Mouse (Mus musculus): ENCODE measurements around the gene Hoxd9.

Hoxd9 gene

DNA sequence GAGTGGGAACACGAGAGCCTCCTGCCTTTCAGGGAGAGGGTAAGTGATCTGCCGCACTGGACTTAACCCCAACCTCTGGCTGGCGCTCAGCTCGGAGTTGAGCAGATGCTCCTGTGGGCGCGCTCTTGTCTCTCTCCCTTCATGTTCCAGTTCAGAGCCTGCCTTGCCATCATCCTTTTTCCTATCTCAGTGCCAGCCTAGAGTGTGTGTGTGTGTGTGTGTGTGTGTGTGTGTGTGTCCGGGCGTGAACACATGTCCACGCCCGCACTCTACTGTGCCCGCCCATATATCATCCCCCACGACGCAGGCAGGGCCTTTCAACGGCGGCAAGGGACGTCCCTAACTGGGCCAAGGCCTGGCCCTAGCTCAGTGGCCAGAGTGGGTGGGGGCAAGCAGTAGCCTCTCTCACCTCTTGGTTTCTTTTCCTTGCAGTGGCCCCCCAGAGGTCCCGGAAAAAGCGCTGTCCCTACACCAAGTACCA lies 14.0 kb upstream of the Hoxd9 start:
- DNase-seq (ENCODE audit: low read depth in 2 of 2, low spot score in 2 of 2), result no peak

DNA sequence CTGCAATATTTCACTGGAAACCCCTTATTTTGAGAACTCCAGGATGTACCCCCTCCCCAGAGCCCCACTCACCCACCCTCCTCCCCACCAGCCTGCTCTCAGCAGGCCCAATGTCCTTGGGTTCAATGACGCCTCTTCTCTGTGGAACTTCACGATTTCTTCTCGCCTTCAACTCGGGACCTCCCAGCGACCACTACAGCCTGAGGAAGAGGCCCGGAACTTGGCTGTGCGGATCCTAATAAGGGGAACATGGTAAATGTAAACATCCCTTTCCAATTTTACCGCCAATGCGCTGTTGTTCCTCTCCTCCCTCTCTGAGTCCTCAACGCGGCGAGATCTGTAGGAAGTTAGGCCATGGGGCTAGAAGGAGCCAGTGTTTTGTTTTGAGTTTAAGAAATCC lies 13.4 kb upstream of the Hoxd9 start:
- no peak for DNase-seq (ENCODE audit: low read depth in 2 of 2, low spot score in 2 of 2)

DNA sequence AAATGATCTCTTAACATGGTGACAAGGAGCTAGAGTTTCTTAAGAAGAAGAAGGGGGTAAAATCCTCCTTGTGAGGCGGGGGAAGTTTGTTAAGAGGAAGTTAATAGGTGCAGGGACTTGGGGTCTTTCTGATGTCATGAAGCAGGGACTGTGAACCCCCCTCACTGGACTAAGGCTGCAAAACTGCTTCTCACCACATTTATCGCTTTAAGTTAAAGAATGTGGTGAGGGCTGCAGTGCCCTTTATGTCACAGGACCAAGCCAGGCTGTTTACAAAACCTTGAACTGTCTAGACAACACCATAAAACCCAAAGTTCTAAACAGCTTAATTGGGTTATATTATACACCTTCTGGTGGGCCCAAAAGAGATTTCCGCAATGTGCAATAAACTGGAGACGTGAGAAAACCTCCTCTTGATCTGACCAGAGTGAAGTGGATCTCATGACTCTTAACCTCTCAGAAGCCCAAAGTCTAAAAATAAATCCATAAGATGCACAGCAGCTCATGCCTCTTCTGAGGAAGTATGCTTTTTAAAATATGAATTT lies 12.4 kb upstream of the Hoxd9 start:
- no peak for DNase-seq (ENCODE audit: low read depth in 2 of 2, low spot score in 2 of 2)

DNA sequence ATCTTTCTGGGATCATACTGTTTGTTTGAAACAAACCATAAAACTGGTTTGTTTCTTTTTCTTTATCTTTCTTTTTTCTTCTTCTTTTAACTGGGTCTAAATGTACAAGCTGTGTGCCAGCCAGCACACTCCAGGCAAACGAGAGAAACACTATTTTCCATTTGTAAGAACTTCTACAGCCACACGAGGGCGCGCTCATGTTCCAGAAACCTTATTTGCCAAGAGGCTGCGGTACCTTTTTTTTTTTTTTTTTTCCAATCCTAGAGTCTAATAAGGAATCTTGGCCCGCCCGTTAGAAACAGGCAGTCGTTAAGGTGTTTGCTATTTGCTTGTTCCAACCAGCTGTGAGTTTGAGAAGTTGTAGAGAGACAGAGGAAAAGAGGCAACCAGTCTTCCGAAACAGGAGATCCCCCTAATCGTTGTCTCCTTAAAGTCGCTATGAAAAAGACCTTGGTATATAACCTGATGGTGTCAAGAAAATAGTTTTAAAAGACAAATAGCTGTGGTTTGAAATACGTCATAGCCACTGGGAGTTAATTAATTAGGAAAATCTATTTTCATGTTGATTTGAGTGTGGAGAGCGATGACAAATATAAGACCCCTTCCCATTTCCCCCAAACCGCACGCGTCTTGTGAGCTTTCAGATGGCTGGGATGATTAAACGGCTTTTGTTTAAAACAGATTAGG lies 11.1 kb upstream of the Hoxd9 start:
- no peak for DNase-seq (ENCODE audit: low read depth in 2 of 2, low spot score in 2 of 2)

DNA sequence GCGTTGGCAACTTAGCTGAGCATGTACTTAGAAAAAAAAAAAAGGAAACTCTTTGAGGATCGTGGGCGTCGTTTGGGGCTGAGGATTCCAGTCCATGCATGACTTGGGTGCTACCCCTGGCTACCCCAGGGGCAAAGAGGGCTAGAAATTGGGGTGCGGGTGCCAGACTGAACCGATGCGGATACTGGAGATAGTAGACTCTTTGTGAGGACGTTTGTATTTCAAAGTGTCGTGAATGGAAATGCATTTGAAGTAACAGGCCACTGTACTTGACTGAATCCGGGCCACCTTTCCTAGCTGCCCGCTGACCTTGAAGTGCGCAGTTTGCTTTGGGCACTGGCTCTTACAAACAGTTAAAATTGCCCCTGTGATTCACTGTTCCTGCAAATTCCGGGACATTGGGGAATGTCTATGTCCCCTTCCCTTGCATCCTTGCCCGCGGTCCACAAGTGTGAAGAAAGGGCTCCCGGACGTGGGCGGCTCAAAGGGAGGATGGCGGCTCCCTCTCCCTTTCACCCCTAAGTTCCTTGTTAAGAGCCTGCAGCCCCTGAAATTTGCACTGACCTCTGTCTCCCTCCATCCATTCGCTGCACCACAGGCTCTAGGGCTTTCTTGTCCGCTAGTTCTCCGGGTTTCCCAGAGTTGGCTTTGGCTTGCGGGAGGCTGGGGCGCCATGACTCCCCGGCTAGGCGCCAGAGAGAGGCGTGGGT lies 10.4 kb upstream of the Hoxd9 start:
- DNase-seq (ENCODE audit: low read depth in 2 of 2, low spot score in 2 of 2), result no peak

DNA sequence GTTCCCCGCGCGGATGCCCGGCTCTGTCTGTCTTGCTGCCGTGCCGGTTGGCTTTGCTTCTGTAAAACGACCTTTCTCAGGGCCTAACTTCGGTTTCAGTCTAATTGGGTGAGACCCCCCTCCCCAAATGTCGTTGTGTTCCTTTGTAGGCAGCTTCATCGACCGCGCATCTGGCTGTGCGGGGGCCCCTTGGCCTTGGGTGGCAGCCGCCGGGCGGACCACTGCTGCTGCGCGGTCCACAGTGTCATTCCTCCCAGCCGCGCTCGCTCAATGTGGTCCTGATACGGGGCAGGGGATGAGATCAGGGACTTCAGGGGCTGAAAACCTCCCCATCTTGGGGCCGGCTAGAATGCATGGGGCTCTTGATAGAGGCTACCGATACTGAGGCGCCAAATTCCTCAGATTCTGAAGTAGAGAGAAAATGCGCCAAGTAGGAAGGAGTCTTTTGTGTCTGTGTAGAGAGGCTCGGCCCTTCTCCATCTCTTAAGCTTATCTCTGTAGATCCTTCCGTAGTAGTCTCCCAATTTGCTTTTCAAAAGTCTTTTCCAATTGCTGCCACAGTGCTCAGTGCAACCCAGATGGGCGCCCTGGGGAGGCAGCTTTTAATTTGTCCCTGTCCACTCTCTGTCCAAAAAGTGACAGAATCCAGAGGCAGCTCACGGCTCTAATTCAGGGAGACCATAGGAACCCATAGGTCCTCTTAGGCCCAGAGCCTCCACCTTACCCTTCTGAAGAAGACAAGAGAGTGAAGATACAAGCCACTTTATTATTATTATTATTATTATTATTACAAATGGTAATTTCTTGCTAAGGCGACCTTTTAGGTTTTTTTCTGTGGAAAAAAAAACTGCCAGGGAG lies 9.6 kb upstream of the Hoxd9 start:
- DNase-seq (ENCODE audit: low read depth in 2 of 2, low spot score in 2 of 2), result no peak

DNA sequence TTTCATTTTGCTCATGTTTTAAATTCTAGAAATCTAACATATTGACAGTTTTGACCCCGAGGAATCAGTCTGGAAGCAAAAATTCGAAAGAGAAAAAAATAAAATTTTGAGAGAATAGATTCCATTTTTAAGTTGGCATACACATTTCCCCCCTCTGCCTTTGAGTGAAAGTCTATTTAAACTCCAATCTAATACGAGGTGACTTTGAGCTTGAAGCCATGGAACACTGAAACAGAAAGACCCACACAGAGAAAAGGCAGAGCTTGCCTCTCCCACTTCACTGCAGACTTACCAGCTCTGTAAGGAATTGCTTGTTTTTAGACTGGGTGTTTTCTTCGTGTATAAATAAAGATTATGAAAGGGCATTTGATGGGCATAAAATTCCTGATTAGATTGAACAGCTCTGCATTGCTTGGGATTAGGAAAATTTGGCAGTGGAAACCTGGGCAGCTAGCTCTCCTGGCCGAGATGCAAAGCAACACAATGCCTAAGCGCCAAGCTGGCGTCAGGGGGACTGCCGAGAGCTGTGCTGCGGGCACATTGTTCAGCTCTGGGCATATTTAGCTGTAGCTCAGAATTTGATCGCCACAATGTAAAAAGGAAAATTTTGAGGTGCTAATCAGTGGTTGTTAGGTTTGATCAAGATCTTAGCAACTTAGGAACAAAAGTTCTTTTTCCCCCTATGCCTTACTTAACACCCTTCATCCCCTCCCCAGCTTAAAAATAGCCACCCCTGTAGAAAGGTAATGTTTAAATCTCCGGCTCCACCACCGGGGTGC lies 8.5 kb upstream of the Hoxd9 start:
- DNase-seq (ENCODE audit: low read depth in 2 of 2, low spot score in 2 of 2), result no peak

DNA sequence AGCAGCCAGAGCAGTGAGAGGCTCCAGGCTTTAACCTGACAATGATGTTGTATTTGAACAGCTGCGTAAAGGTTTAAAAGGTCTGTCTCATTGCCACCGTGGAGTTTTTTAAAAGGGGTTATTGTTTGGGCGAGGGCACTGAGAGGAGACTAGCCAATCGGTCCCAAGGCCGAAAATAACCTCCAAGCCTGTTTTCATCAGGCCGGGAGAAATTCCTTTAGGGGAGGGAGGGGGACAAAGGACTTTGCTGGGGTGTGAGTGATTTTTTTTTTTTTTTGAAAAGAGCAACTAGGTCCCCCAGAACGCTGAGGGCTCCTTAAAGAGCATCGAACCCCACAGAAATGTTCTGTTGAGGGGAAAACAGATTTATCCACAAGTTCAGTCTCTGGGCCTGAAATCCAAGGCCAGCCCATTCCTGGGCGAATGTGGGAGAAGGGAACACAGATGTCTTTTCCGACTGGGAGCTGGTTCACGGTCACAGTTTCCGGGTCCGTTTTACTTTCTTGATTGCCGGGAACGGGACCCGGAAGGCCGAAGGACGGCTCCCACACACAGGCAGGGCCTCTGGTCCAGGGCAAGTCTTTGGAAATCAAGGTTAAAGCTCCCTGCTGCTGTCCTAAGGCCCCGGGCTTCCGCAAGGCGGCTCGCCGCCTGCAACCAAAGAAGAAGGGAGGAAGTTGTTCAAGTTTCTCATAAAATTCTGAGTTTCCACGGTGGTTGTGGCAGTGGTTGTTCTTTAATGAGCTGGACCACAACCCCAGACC lies 7.8 kb upstream of the Hoxd9 start:
- DNase-seq (ENCODE audit: low read depth in 2 of 2, low spot score in 2 of 2), result no peak

DNA sequence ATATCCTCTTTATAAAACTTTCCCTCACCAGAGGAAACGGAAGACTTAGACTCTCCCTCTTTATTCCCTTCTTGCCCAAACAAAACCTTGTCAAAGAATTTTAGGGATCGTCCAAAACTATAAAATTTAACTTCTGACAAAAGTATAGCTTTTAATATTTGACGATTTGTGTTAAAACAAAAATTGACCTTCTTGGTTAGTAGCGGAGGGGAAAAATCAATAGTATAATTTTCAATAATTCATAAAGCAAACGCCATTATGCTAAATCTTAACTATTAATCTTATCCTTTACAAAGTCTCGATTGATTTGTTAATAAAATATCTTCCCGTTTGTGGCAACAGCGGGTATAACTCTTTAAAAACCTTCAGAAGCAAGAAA lies 7.2 kb upstream of the Hoxd9 start:
- no peak for DNase-seq (ENCODE audit: low read depth in 2 of 2, low spot score in 2 of 2)

DNA sequence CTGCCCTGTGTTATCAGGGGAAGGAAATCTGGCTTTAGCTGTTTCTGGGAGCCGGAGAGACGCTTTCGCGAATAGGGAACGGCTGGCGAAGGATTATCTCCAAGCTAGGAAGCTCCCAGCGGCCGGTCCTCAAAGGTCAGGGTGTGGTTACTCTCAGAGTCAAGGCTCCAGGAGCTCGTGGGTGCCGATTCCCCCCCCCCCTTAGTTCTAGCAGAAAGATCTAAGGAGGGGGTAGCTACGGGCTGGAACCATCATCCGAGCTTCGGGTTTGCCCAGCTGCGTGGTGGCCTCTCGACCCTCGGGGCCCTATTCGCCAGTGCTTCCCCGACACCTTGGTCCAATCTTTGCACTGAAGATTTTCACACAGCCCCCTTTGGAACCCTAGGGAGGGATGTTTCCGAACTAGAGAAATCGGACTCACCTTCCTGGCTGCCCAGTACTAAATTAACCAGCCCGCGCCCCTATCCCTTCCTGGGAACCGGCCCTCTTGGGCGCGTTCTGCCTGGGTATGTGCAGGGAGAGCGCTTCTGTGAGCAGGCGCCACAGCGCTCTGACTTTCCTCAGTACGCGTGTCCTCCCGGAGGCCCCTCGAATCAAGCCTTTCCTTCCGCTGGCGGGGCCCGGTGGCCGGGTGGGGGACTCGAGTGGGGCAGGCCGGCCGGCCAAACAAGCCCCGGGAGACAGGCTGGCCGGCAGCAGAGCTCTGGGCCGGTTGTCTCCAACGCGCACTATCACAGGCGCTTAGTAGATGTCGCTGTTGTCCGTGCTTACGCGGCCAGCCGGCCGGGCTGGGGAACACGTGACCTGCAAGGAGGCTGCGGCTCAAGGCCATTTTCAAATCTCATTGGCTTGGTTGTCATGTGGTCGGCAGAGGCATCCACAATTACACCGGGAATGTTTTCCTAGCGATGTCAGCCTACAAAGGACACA lies 6.2 kb upstream of the Hoxd9 start, which contains the start of gene Hoxd10:
Hoxd10 (plus strand) TSS at position 903 of the 930 bp plus-strand sequence.
- no peak for DNase-seq (ENCODE audit: low read depth in 2 of 2, low spot score in 2 of 2)

DNA sequence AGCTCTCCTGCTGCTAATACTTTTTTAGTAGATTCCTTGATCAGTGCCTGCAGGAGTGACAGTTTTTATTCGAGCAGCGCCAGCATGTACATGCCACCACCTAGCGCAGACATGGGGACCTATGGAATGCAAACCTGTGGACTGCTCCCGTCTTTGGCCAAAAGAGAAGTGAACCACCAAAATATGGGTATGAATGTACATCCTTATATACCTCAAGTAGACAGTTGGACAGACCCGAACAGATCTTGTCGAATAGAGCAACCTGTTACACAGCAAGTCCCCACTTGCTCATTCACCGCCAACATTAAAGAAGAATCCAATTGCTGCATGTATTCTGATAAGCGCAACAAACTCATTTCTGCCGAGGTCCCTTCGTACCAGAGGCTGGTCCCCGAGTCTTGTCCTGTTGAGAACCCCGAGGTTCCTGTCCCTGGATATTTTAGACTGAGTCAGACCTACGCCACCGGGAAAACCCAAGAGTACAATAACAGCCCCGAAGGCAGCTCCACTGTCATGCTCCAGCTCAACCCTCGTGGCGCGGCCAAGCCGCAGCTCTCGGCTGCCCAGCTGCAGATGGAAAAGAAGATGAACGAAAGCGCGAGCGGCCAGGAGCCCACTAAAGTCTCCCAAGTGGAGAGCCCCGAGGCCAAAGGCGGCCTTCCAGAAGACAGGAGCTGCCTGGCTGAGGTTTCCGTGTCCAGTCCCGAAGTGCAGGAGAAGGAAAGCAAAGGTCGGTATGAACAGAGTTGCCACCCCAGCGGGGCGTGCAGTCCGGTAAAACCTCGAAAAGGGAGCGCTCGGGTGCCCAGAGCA lies 5.3 kb upstream of the Hoxd9 start:
- no peak for DNase-seq (ENCODE audit: low read depth in 2 of 2, low spot score in 2 of 2)

DNA sequence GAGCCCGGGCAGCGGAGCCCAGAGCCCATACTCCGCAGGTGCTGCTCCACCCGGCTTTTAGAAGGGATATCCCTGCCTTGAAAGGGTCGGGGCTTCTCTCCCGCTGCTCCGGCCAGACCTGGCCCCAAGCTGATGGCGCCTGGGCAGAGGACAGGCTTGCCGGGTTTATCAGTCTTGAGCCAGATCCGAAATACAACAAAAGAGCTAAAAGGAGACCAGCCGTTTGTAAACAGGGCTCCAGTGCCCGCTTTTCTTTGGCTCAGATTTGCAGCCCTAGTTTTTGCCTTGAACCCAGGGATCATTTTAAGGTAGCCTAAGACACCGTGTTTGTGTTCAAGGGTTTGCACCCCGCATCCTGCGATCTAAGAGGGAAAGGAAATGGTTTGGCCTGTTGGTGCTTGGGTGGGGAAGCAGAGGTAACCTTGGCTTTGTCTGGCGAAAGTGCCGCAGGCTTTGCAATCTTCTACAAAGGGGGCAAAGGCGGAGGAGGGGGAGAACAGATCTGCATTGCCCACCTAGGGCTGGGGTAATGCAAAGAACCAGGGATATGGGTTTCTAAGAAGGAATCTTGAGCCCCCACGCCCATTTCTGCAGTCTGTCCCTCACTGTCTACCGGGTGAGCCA lies 4.6 kb upstream of the Hoxd9 start:
- DNase-seq (ENCODE audit: low read depth in 2 of 2, low spot score in 2 of 2), result no peak

DNA sequence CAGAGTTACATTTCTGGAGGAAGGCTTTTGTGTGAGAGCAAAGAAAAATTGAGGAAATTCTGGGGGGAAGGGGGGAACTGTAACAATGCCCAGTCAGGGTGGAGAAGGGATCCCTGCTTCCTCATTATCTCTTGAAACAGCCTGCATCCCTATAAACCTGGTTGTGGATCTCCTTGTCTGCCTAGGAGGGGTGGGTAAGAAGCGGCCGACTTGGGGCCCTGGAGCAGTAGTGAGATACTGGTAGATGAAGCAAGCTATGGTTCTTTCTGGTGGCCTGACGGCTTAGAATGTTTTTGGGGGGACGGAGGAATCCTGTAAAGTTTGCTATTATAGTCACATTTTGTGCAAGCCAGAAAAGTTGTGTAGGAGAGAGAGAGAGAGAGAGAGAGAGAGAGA lies 4.1 kb upstream of the Hoxd9 start:
- DNase-seq (ENCODE audit: low read depth in 2 of 2, low spot score in 2 of 2), result no peak

DNA sequence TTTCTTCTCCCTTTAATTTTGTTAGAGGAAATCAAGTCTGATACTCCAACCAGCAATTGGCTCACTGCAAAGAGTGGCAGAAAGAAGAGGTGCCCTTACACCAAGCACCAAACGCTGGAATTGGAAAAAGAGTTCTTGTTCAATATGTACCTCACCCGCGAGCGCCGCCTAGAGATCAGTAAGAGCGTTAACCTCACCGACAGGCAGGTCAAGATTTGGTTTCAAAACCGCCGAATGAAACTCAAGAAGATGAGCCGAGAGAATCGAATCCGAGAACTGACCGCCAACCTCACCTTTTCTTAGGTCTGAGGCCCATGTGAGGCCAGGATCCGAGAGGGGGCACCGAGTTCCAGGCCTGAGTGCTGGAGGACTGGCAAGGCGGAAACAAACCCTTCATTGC lies 3.5 kb upstream of the Hoxd9 start:
- DNase-seq (ENCODE audit: low read depth in 2 of 2, low spot score in 2 of 2), result no peak

DNA sequence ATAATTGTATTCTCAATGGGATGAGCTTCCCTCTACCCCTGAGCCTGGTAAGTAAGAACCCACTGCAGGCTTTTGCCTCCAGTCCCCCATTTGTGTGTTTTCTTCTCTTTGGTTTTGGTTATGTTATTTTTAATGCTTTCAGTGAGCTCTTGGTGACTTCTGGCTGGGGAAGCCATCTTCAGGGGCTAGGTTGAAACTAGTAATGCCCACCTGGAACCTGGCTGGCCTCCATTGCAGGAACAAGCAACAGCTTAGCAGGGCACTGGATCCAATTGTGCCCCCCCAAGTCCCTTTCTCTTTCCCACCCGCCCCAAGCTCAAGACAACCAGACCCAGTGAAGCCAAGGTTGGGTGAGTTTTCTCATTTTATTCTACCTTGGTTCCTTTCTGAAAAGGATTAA lies 2.1 kb upstream of the Hoxd9 start:
- no peak for DNase-seq (ENCODE audit: low read depth in 2 of 2, low spot score in 2 of 2)

DNA sequence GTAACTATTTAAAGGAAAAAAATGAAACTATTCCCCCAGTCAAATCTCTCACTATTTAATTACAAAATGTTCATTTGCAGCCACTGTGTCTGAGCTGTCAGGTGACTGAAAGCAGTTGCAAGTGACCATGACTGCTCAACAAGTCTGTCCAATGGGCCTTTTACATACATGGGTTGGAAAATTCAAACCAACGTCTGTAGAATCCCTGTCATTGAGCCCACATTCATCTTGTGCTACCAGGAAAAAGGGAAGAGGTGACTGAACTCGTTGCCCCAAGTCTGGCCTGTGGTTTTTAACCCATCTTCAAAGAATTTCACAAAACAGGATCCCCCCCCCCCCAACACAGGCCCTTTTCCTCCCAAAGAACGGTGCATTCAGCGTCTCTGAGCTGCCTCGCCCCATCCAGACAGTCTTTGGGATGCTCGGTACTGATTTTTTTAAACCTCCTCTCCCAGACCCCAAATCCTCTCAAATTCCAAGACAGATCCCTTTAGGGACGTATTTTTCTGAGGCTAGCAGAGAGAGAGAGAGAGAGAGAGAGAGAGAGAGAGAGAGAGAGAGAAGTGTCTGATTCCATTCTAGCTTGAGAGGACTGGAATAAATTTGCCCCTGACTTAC lies 1.6 kb upstream of the Hoxd9 start:
- no peak for DNase-seq (ENCODE audit: low read depth in 2 of 2, low spot score in 2 of 2)
